Mouse (Mus musculus): ENCODE measurements around the gene CN725425. TPM values are rescaled to one million over a fixed set of nuclear protein-coding genes. Genes with fewer than 3 reads are reported as not detected.

The CN725425 gene
- total RNA-seq (2014; rRNA removed): not detected in 2 replicates
- polyA plus RNA-seq (2012; rRNA removed): not detected in 2 replicates

GRCm38 (mm10) chr15:91199256-91199905 lies at the start of gene CN725425:
Gene CN725425, plus strand, starts transcription at chr15:91199494.
- peaks cover 10% of the 10 kb centered on the region; the same call in 1 of the 2 replicates for H3K4me1 ChIP-seq (ENCODE audit: control insufficient read depth, insufficient read depth, low read length)
- no peaks in the 10 kb centered on the region for H3K36me3 ChIP-seq (ENCODE audit: control insufficient read depth, insufficient read depth, low read length)
- no peaks in the 10 kb centered on the region for H3K27me3 ChIP-seq (ENCODE audit: control insufficient read depth, insufficient read depth, low read length)
- H3K9ac ChIP-seq (ENCODE audit: low read depth, low read length): no peak within 1 kb of the TSS
- no peaks in the 10 kb centered on the region for H3K79me2 ChIP-seq (ENCODE audit: control insufficient read depth, insufficient read depth, low read length)
- no peak within 1 kb of the TSS for H3K4me3 ChIP-seq (ENCODE audit: insufficient read depth, low read depth, low read length)
- H3K27ac ChIP-seq (replicated peaks; ENCODE audit: insufficient read depth, low read depth, low read length): no peak within 1 kb of the TSS
- TF ChIP-seq CTCF (IDR thresholded peaks at IDR 0.05; ENCODE audit: low read depth, low read length) (no peak), POLR2A (IDR thresholded peaks at IDR 0.05; ENCODE audit: extremely low read depth, insufficient read depth, low read length) (no peak)
- DNase-seq (ENCODE audit: extremely low read depth, low read depth, low spot score): no peak
- WGBS: 94% methylated on average over 30 of the region's 30 CpGs

- 52% methylated on average over 1 of the region's 1 CpGs for WGBS
- H3K36me3 ChIP-seq (ENCODE audit: control insufficient read depth, insufficient read depth, low read length): peaks cover 7% of the 10 kb centered on the region; the same call in 1 of the 2 replicates
- H3K27me3 ChIP-seq (ENCODE audit: control insufficient read depth, insufficient read depth, low read length): no peaks in the 10 kb centered on the region
- no peak overlapping the region for H3K27ac ChIP-seq (replicated peaks; ENCODE audit: insufficient read depth, low read depth, low read length)
- H3K4me3 ChIP-seq (ENCODE audit: insufficient read depth, low read depth, low read length): no peak overlapping the region
- H3K79me2 ChIP-seq (ENCODE audit: control insufficient read depth, insufficient read depth, low read length): no peaks in the 10 kb centered on the region
- TF ChIP-seq CTCF (IDR thresholded peaks at IDR 0.05; ENCODE audit: low read depth, low read length) (no peak), POLR2A (IDR thresholded peaks at IDR 0.05; ENCODE audit: extremely low read depth, insufficient read depth, low read length) (no peak)
- H3K4me1 ChIP-seq (ENCODE audit: control insufficient read depth, insufficient read depth, low read length): no peaks in the 10 kb centered on the region
- no peak for DNase-seq (ENCODE audit: extremely low read depth, low read depth, low spot score)
- H3K9ac ChIP-seq (ENCODE audit: low read depth, low read length): no peak overlapping the region
Observed at GRCm38 (mm10) chr15:91152592-91152991, 46.7 kb upstream of the CN725425 start.

- Histone ChIP-seq H3K4me1 (ENCODE audit: control insufficient read depth, insufficient read depth, low read length) (no peaks in the 10 kb centered on the region), H3K4me3 (ENCODE audit: insufficient read depth, low read depth, low read length) (no peak overlapping the region), H3K27me3 (ENCODE audit: control insufficient read depth, insufficient read depth, low read length) (no peaks in the 10 kb centered on the region), H3K9ac (ENCODE audit: low read depth, low read length) (no peak overlapping the region), H3K79me2 (ENCODE audit: control insufficient read depth, insufficient read depth, low read length) (no peaks in the 10 kb centered on the region), H3K36me3 (ENCODE audit: control insufficient read depth, insufficient read depth, low read length) (peaks cover 7% of the 10 kb centered on the region; the same call in 1 of the 2 replicates), H3K27ac (replicated peaks; ENCODE audit: insufficient read depth, low read depth, low read length) (no peak overlapping the region)
- 87% methylated on average over 3 of the region's 3 CpGs for WGBS
- no peak for DNase-seq (ENCODE audit: extremely low read depth, low read depth, low spot score)
- TF ChIP-seq CTCF (IDR thresholded peaks at IDR 0.05; ENCODE audit: low read depth, low read length) (no peak), POLR2A (IDR thresholded peaks at IDR 0.05; ENCODE audit: extremely low read depth, insufficient read depth, low read length) (no peak)
Observed at GRCm38 (mm10) chr15:91153311-91153710, 46.0 kb upstream of the CN725425 start.

- Histone ChIP-seq H3K9ac (ENCODE audit: low read depth, low read length) (no peak overlapping the region), H3K4me1 (ENCODE audit: control insufficient read depth, insufficient read depth, low read length) (no peaks in the 10 kb centered on the region), H3K4me3 (ENCODE audit: insufficient read depth, low read depth, low read length) (no peak overlapping the region), H3K36me3 (ENCODE audit: control insufficient read depth, insufficient read depth, low read length) (no peaks in the 10 kb centered on the region; the same call in 1 of the 2 replicates), H3K27ac (replicated peaks; ENCODE audit: insufficient read depth, low read depth, low read length) (no peak overlapping the region), H3K79me2 (ENCODE audit: control insufficient read depth, insufficient read depth, low read length) (no peaks in the 10 kb centered on the region), H3K27me3 (ENCODE audit: control insufficient read depth, insufficient read depth, low read length) (no peaks in the 10 kb centered on the region)
- TF ChIP-seq CTCF (IDR thresholded peaks at IDR 0.05; ENCODE audit: low read depth, low read length) (no peak), POLR2A (IDR thresholded peaks at IDR 0.05; ENCODE audit: extremely low read depth, insufficient read depth, low read length) (no peak)
- no peak for DNase-seq (ENCODE audit: extremely low read depth, low read depth, low spot score)
- 89% methylated on average over 5 of the region's 5 CpGs for WGBS
Observed at GRCm38 (mm10) chr15:91161153-91161552, 38.1 kb upstream of the CN725425 start.

- no peak for DNase-seq (ENCODE audit: extremely low read depth, low read depth, low spot score)
- 84% methylated on average over 2 of the region's 2 CpGs for WGBS
- Histone ChIP-seq H3K4me1 (ENCODE audit: control insufficient read depth, insufficient read depth, low read length) (no peaks in the 10 kb centered on the region), H3K36me3 (ENCODE audit: control insufficient read depth, insufficient read depth, low read length) (no peaks in the 10 kb centered on the region), H3K27me3 (ENCODE audit: control insufficient read depth, insufficient read depth, low read length) (no peaks in the 10 kb centered on the region), H3K9ac (ENCODE audit: low read depth, low read length) (no peak overlapping the region), H3K79me2 (ENCODE audit: control insufficient read depth, insufficient read depth, low read length) (no peaks in the 10 kb centered on the region), H3K27ac (replicated peaks; ENCODE audit: insufficient read depth, low read depth, low read length) (no peak overlapping the region), H3K4me3 (ENCODE audit: insufficient read depth, low read depth, low read length) (no peak overlapping the region)
- TF ChIP-seq CTCF (IDR thresholded peaks at IDR 0.05; ENCODE audit: low read depth, low read length): no peak
- TF ChIP-seq POLR2A (IDR thresholded peaks at IDR 0.05; ENCODE audit: extremely low read depth, insufficient read depth, low read length): no peak
Observed at GRCm38 (mm10) chr15:91163454-91163853, 35.8 kb upstream of the CN725425 start.

GRCm38 (mm10) chr15:91165021-91165420 lies 34.3 kb upstream of the CN725425 start:
- peak; percentile 38 for DNase-seq (ENCODE audit: extremely low read depth, low read depth, low spot score)

More at GRCm38 (mm10) chr15:91165021-91165420, 34.3 kb upstream of the CN725425 start:
- Histone ChIP-seq H3K79me2 (ENCODE audit: control insufficient read depth, insufficient read depth, low read length) (no peaks in the 10 kb centered on the region), H3K4me3 (ENCODE audit: insufficient read depth, low read depth, low read length) (no peak overlapping the region), H3K9ac (ENCODE audit: low read depth, low read length) (no peak overlapping the region), H3K27ac (replicated peaks; ENCODE audit: insufficient read depth, low read depth, low read length) (no peak overlapping the region), H3K36me3 (ENCODE audit: control insufficient read depth, insufficient read depth, low read length) (no peaks in the 10 kb centered on the region), H3K27me3 (ENCODE audit: control insufficient read depth, insufficient read depth, low read length) (no peaks in the 10 kb centered on the region), H3K4me1 (ENCODE audit: control insufficient read depth, insufficient read depth, low read length) (no peaks in the 10 kb centered on the region)
- WGBS: 52% methylated on average over 5 of the region's 5 CpGs
- no peak for TF ChIP-seq POLR2A (IDR thresholded peaks at IDR 0.05; ENCODE audit: extremely low read depth, insufficient read depth, low read length)
- TF ChIP-seq CTCF (IDR thresholded peaks at IDR 0.05; ENCODE audit: low read depth, low read length): peak; percentile 53
